Mouse (Mus musculus) forebrain, embryonic 10.5 days (tissue): ENCODE results near the gene Mtf1. TPM values are rescaled to one million over a fixed set of nuclear protein-coding genes. Genes with fewer than 3 reads are reported as not detected.

Source experiments
- DNase-seq: peaks from one replicate; pipeline ENCODE4 v3.0.0-alpha.2; 2017; ENCODE audit warnings: low spot score; ENCODE audit errors: extremely low spot score
- H3K27ac ChIP-seq: fragments of 300-500 bp; sonication (generic); 2 replicates; pipeline ENCODE4 v1.5.1; 2016; ENCODE audit warnings: mild to moderate bottlenecking
- H3K27me3 ChIP-seq: fragments of 300-500 bp; sonication (generic); 2 replicates; pipeline ENCODE4 v1.6.1; 2016; ENCODE audit warnings: mild to moderate bottlenecking; ENCODE audit not compliant: poor library complexity, severe bottlenecking
- H3K36me3 ChIP-seq: fragments of 300-500 bp; sonication (generic); replicated peaks from 2 replicates; pipeline ENCODE4 v1.6.1; 2016; ENCODE audit warnings: mild to moderate bottlenecking, moderate library complexity
- H3K4me1 ChIP-seq: fragments of 300-500 bp; sonication (generic); 2 replicates; pipeline ENCODE4 v1.6.1; 2016
- H3K4me3 ChIP-seq: fragments of 300-500 bp; sonication (generic); 2 replicates; pipeline ENCODE4 v1.5.1; 2016; ENCODE audit warnings: mild to moderate bottlenecking, moderate library complexity
- H3K9me3 ChIP-seq: fragments of 300-500 bp; sonication (generic); 2 replicates; pipeline ENCODE4 v1.6.1; 2016; ENCODE audit warnings: mild to moderate bottlenecking, moderate library complexity
- WGBS: fragments of 180-500 bp; shearing (Covaris S2); methylation state at CpG from one replicate; pipeline ENCODE4 v1.1.7; 2016; 5-methylcytosine and 5-hydroxymethylcytosine counted together
- polyA plus RNA-seq: library from polyadenylated mRNA; unstranded; fragments of >200 nt; fragmentation: Nextera tagmentation; extraction: Ambion mirVana; gene quantifications from 2 replicates; pipeline ENCODE4 v1.2.1, GENCODE M21; 2016

Mtf1 gene
- polyA plus RNA-seq, 1 experiment from 2014 or later = 22.3 TPM

DNA sequence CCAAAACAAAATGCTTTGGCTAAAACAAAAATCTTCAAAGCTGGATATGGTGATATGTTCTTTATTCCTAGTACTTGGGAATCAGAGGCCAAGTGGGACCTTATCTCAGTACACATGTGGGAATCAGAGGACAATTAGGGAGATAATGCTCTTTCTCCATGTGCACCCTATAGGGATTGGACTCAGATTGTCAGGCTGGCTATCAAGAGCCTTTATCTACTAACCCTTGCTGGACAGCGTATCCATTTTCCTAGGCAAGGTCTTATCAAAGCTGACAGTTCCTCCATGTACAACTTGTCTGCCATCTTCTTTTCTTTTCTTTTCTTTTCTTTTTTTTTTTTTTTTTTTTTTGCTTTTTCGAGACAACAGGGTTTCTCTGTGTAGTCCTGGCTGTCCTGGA is 28.5 kb upstream of the Mtf1 start:
- no peaks in the 10 kb centered on the region for H3K36me3 ChIP-seq
- no peak for DNase-seq
- no peaks in the 10 kb centered on the region for H3K4me1 ChIP-seq
- no peaks in the 10 kb centered on the region for H3K9me3 ChIP-seq
- WGBS = 79% methylated on average over 2 of the region's 2 CpGs
- H3K27ac ChIP-seq = no peak overlapping the region
- no peaks in the 10 kb centered on the region for H3K27me3 ChIP-seq
- H3K4me3 ChIP-seq = no peak overlapping the region

DNA sequence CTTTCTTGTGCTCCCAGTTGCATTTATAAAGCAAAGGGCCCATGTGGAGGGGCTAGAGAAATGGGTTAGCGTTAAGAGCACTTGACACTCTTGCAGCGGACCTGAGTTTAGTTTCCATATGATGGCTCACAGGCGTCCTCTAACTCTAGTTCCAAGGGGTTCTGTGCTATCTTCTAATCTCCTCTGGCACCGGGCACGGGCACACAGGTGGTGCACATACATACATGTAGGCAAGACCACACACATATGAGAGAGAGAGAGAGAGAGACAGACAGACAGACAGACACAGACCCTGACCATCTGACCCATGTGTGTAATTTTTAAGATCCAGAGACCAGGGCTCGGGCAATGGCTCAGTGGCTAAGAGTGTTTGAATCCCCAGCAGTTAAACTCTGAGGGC is 27.9 kb upstream of the Mtf1 start:
- 95% methylated on average over 6 of the region's 6 CpGs for WGBS

DNA sequence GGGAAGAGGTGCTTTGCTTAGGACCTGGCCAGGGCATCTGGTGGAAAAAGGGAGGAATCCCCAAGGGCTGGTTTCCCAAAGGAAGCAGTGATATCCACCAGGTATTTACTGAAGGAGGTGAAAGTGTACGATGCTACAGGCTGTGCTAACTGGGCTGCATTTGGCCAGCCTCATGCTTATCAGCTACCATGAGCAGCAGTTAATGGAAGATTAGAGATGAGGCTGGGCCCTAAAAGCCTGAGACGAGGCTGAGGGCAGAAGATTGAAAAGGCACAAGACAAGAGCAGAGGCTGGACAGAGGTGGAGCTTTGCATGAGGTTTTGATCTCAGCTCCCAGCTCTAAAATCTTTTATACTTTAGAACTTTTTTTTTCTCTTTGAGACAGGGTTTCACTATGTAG is 27.5 kb upstream of the Mtf1 start:
- peaks cover 9% of the 10 kb centered on the region for H3K36me3 ChIP-seq

More for the DNA sequence above, 27.9 kb upstream of the Mtf1 start:
- H3K36me3 ChIP-seq = peaks cover 5% of the 10 kb centered on the region
- H3K27ac ChIP-seq = no peak overlapping the region
- no peak overlapping the region for H3K4me3 ChIP-seq
- H3K4me1 ChIP-seq = no peaks in the 10 kb centered on the region
- H3K9me3 ChIP-seq = no peaks in the 10 kb centered on the region
- no peak for DNase-seq
- no peaks in the 10 kb centered on the region for H3K27me3 ChIP-seq

DNA sequence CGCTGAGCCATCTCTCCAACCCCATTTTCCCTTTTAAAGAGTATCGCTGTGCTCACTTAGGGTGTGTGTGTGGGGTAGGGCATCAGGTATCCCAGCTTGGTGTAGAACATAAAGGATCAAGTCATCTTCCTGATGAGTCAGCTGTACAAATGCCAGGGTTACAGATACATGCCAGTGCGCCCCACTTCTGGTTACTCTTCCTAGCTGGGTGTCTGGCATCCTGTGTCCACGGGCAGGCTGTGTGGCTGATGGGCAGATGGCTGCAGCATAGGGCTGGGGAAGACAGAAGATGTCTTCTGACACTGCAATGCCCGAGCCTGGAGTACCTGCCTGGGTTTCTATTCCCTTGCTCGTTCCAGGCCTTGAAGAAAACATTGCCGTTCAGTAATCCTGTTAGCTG is 20.5 kb upstream of the Mtf1 start:
- peaks cover 75% of the 10 kb centered on the region for H3K36me3 ChIP-seq
- WGBS = 73% methylated on average over 7 of the region's 7 CpGs
- DNase-seq = no peak
- H3K27ac ChIP-seq = no peak overlapping the region
- no peaks in the 10 kb centered on the region for H3K27me3 ChIP-seq
- no peaks in the 10 kb centered on the region for H3K4me1 ChIP-seq
- H3K4me3 ChIP-seq = no peak overlapping the region
- H3K9me3 ChIP-seq = no peaks in the 10 kb centered on the region

More for the DNA sequence above, 27.5 kb upstream of the Mtf1 start:
- H3K27me3 ChIP-seq = no peaks in the 10 kb centered on the region
- no peaks in the 10 kb centered on the region for H3K9me3 ChIP-seq
- no peaks in the 10 kb centered on the region for H3K4me1 ChIP-seq
- no peak overlapping the region for H3K27ac ChIP-seq
- 76% methylated on average over 2 of the region's 2 CpGs for WGBS
- DNase-seq = no peak
- H3K4me3 ChIP-seq = no peak overlapping the region

DNA sequence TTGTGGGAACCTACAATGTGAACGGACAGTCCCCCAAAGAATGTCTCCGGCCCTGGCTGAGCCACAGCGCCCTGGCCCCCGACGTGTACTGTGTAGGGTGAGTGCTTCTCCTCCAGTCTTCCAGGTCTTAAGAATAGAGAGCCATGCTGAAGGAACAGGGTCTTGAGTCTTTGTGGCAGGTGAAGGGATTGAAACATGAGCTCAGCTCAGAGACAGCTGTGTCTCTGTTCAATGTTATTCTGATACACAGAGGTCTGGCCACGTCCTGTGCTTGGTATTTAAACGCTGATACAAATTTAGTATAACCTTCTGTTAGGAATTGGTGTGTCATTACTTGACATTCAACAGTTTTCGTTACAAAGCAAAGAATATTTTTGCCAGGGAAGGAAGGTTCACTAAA is 19.5 kb upstream of the Mtf1 start:
- H3K36me3 ChIP-seq = peaks cover 86% of the 10 kb centered on the region
- WGBS = 94% methylated on average over 8 of the region's 8 CpGs
- H3K27ac ChIP-seq = no peak overlapping the region
- no peaks in the 10 kb centered on the region for H3K9me3 ChIP-seq
- H3K27me3 ChIP-seq = no peaks in the 10 kb centered on the region
- DNase-seq = no peak
- no peaks in the 10 kb centered on the region for H3K4me1 ChIP-seq
- no peak overlapping the region for H3K4me3 ChIP-seq

DNA sequence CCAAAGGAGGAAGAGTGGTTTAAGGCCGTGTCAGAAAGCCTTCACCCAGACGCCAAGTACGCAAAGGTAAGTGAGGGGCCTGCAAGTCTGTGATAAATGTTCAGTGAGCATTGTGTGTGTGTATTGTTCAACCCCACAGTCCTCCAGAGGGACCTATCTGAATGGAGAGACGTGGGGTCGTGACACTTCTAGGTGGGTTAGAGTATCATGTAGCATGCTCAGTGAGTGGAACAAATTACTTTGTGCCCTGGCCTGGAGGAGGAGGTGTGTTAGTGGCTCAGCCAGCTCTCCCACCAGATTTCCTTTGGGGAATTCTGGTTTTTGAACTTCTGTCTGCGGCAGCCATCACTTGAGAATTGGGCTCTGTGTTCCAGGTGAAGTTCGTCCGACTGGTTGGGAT is 18.0 kb upstream of the Mtf1 start:
- WGBS = 80% methylated on average over 8 of the region's 8 CpGs
- Histone ChIP-seq H3K27ac (no peak overlapping the region), H3K27me3 (no peaks in the 10 kb centered on the region), H3K4me3 (no peak overlapping the region), H3K4me1 (no peaks in the 10 kb centered on the region), H3K36me3 (peaks cover 94% of the 10 kb centered on the region), H3K9me3 (no peaks in the 10 kb centered on the region)
- no peak for DNase-seq

DNA sequence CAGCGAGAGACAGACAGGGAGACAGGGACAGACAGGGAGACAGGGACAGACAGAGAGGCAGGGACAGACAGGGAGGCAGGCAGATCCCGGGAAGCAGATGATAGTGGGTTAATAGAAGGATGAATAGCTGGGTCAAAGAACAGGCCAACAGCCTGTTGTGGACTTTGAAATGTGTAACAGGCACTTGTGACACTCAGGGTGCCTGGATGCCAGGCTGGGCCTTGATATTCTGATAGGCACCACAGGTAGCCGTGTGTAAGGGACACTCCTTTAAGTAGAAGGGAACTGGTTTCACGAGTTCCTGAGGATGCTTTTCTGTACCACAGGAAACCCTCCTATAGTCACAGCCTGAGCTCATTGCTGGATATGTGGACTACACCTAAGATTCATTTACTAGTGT is 11.9 kb upstream of the Mtf1 start:
- no peak overlapping the region for H3K4me3 ChIP-seq
- no peaks in the 10 kb centered on the region for H3K27me3 ChIP-seq
- DNase-seq = no peak
- H3K36me3 ChIP-seq = peaks cover 91% of the 10 kb centered on the region
- H3K27ac ChIP-seq = no peak overlapping the region
- no peaks in the 10 kb centered on the region for H3K4me1 ChIP-seq
- 85% methylated on average over 4 of the region's 4 CpGs for WGBS
- no peaks in the 10 kb centered on the region for H3K9me3 ChIP-seq

DNA sequence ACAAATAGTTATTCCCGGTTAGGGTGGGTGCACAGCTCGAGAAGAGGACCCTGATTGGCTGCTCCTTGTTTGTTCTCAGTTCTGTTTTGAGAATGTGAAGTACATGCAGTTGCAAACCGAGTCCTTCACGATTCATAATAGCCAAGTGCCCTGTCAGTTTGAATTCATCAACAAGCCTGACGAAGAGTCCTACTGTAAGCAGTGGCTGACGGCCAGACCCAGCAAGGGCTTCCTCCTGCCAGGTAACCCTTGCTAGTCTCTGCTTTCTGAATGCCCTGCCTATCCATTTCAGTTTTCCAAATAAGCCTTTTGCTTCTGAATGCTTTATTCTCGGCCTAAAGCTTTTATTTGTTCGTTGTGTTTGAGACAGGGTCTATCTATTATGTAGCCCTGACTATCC is 9.8 kb upstream of the Mtf1 start:
- DNase-seq = no peak
- peaks cover 89% of the 10 kb centered on the region for H3K36me3 ChIP-seq
- no peaks in the 10 kb centered on the region for H3K9me3 ChIP-seq
- H3K27me3 ChIP-seq = no peaks in the 10 kb centered on the region
- no peak overlapping the region for H3K4me3 ChIP-seq
- H3K4me1 ChIP-seq = no peaks in the 10 kb centered on the region
- WGBS = 89% methylated on average over 8 of the region's 8 CpGs
- H3K27ac ChIP-seq = no peak overlapping the region

DNA sequence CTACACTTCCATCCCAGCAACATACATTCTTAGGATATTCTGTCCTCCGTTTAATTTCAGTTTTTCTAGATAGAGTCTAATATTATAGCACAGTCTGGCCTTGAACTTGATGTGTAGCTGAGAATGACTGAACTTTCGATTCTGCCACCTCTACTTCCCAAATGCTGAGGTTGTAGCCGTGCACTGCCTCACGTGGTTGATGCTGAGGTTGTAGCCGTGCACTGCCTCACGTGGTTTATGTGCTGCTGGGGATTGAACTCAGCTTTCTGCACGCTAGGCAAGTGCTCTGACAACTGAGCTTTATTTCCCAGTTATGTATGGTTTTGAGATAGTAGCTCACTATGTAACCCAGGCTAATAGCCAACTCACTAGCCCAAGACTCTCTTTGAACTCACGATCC is 5.8 kb upstream of the Mtf1 start:
- no peaks in the 10 kb centered on the region for H3K27me3 ChIP-seq
- H3K27ac ChIP-seq = no peak overlapping the region
- no peak for DNase-seq
- H3K4me3 ChIP-seq = no peak overlapping the region
- H3K4me1 ChIP-seq = no peaks in the 10 kb centered on the region; the same call in 1 of the 2 replicates
- peaks cover 84% of the 10 kb centered on the region for H3K36me3 ChIP-seq
- H3K9me3 ChIP-seq = no peaks in the 10 kb centered on the region
- WGBS = 95% methylated on average over 8 of the region's 8 CpGs

DNA sequence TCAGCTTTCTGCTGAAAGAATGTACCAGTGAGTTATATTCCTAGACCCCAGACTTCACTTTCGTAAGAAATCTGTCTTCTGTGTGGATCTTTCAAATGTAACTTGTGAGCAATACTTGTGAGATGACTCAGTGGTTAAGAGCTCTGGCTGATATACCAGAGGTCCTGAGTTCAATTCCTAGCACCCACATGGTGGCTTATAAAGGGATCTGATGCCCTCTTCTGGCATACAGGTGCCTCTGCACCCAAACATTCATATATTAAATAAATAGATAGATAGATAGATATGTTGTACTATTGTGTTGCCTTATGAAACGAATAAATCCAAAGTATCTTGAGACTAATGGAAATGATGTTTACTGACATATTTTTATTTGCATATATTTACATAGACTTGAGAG is 5.0 kb upstream of the Mtf1 start:
- no peak for DNase-seq
- Histone ChIP-seq H3K36me3 (peaks cover 76% of the 10 kb centered on the region), H3K4me1 (peaks cover 5% of the 10 kb centered on the region), H3K4me3 (no peak overlapping the region), H3K27ac (no peak overlapping the region), H3K27me3 (no peaks in the 10 kb centered on the region), H3K9me3 (no peaks in the 10 kb centered on the region)
- WGBS = 86% methylated on average over 2 of the region's 2 CpGs

DNA sequence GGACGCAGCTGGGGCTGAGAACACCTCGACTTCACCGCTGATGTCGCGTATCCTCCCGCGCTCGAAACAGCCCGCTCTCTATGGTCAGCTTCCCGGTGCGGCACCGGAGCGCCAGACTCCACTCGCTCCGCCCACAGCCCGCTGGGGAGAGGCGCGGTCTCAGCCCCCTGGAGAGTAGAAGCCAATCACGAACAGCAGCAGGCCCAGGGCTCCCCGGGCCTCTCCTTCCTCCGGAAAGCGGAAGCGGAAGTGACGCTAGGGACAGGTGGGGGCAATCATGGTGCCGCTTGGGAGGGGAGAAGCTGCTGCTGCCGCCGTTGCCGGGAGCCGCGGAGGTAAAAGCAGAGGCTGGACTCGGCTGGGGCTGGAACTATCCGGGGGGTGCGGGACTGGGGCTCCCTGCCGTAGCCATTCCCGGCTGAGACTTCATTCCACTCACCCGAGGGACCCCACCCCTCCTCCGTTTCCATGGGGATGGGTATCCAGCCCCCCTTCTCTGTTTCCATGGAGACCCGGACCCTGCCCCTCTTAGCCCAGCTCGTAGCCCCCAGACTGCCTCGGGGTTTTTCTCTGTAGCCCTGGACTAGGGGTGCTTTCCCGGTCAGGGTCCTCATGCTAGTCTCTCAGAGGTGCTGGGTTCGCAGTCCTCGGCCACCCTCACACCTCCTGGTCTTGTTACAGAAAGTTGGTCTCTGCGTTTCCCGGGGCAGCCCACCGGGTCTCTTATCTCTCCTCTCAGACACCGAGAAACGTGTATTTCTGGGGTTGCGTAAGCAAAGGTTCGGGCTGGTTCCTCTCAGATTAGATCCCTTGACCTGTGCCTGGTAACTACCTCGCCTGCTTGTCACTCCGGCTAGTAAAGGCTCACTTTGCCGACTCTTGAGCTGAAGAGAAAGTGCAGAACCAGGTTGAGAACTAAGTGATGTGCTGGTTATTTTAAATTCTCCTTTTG is 681 bp downstream of the Mtf1 start:
- Histone ChIP-seq H3K4me3 (peak overlapping the region; percentile 91), H3K4me1 (peaks cover 16% of the 10 kb centered on the region), H3K9me3 (no peaks in the 10 kb centered on the region), H3K27ac (peak overlapping the region; percentile 98), H3K36me3 (peaks cover 62% of the 10 kb centered on the region), H3K27me3 (no peaks in the 10 kb centered on the region)
- WGBS = 2% methylated on average over 53 of the region's 53 CpGs
- DNase-seq = peak; percentile 98

DNA sequence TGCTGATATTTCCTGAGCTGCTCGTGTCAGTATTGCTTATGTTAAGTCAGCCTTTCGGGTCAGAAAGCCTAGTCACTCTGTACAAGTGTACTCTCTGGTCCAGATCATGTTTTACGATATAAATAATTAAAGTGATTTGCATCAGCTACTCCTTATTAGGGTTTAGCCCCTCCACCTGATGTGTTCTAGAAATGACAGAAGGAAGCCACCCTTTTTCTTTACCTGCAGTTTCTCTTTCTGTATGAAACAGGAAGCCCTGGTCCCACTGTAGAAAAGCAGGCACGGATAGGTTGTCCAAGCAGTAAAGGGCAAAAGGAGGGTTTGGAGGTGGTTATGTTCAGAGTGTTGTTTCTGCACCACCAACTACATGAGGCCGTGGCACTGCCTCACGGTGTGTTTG is 1.5 kb downstream of the Mtf1 start:
- H3K27me3 ChIP-seq = no peaks in the 10 kb centered on the region
- H3K9me3 ChIP-seq = no peaks in the 10 kb centered on the region
- peak overlapping the region; percentile 91 for H3K4me3 ChIP-seq
- peaks cover 62% of the 10 kb centered on the region for H3K36me3 ChIP-seq
- no peak for DNase-seq
- peaks cover 19% of the 10 kb centered on the region for H3K4me1 ChIP-seq
- 0 out of 2 replicates have a peak overlapping the region, but pooled peaks have one; percentile 98 for H3K27ac ChIP-seq
- 78% methylated on average over 6 of the region's 6 CpGs for WGBS

DNA sequence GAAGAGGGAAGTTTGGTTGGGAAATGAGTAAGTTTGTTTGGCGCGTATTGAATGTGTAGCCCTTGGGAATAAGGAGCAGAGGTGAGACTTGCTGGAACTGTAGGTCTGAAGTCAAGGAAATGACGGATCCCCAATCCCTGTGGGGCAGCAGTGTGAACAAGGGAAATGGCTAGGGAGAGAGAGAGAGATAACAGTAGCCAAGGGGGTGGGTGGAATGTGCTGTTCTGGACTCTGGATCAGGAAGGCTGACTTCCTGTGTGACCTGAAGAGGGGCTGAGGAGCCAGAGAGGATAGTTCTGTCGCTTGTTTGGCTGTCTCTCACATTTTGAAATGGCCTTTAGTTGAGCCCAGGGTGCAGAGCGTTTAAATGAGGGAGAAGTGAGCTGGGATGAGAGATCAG is 6.6 kb downstream of the Mtf1 start:
- Histone ChIP-seq H3K9me3 (no peaks in the 10 kb centered on the region), H3K4me1 (peaks cover 17% of the 10 kb centered on the region), H3K27me3 (no peaks in the 10 kb centered on the region), H3K36me3 (peaks cover 84% of the 10 kb centered on the region), H3K4me3 (no peak overlapping the region), H3K27ac (no peak overlapping the region)
- WGBS = 88% methylated on average over 5 of the region's 5 CpGs
- DNase-seq = no peak
